Mouse (Mus musculus) hindbrain, postnatal 0 days (tissue): ENCODE data around the gene Cdh23. TPM values are rescaled to one million over a fixed set of nuclear protein-coding genes. Genes with fewer than 3 reads are reported as not detected.

Source experiments
- ATAC-seq: fragments of 200-750 bp; cut with Nextera tagmentation; 2 replicates; pipeline ENCODE4 v1.8.0; 2017; ENCODE audit warnings: mild to moderate bottlenecking, moderate TSS enrichment, moderate library complexity
- DNase-seq: peaks from one replicate; pipeline ENCODE4 v3.0.0-alpha.2; 2015; ENCODE audit warnings: low spot score
- H3K27ac ChIP-seq: fragments of 300-500 bp; sonication (generic); 2 replicates; pipeline ENCODE4 v1.5.1; 2014; ENCODE audit warnings: mild to moderate bottlenecking
- H3K27me3 ChIP-seq: fragments of 300-500 bp; sonication (generic); 2 replicates; pipeline ENCODE4 v1.6.1; 2014; ENCODE audit warnings: low read length, mixed read lengths; ENCODE audit not compliant: insufficient read depth
- H3K36me3 ChIP-seq: fragments of 300-500 bp; sonication (generic); 2 replicates; pipeline ENCODE4 v1.6.1; 2014; ENCODE audit warnings: low read length, mixed read lengths; ENCODE audit not compliant: insufficient read depth
- H3K4me1 ChIP-seq: fragments of 300-500 bp; sonication (generic); 2 replicates; pipeline ENCODE4 v1.6.1; 2014; ENCODE audit warnings: antibody characterized with exemption, low read length, mixed read lengths; ENCODE audit not compliant: insufficient read depth
- H3K4me2 ChIP-seq: fragments of 300-500 bp; sonication (generic); 2 replicates; pipeline ENCODE4 v1.6.1; 2014; ENCODE audit warnings: low read depth, mild to moderate bottlenecking, low read length, moderate library complexity, mixed read lengths
- H3K4me3 ChIP-seq: fragments of 300-500 bp; sonication (generic); 2 replicates; pipeline ENCODE4 v1.5.1; 2014; ENCODE audit warnings: low read length
- H3K9ac ChIP-seq: fragments of 300-500 bp; sonication (generic); replicated peaks from 2 replicates; pipeline ENCODE4 v1.6.1; 2014; ENCODE audit warnings: mild to moderate bottlenecking, low read length, moderate library complexity, mixed read lengths
- H3K9me3 ChIP-seq: fragments of 300-500 bp; sonication (generic); 2 replicates; pipeline ENCODE4 v1.6.1; 2016; ENCODE audit warnings: low read length, mixed read lengths
- CTCF ChIP-seq: IDR thresholded peaks from 2 replicates; pipeline ENCODE4 v1.5.1; 2016; ENCODE audit warnings: antibody characterized with exemption, control low read depth, low read depth
- WGBS: fragments of 180-500 bp; shearing (Covaris S2); extraction: QIAGEN DNeasy Blood & Tissue Kit; methylation state at CpG from one replicate; pipeline ENCODE4 v1.1.7; 2014; 5-methylcytosine and 5-hydroxymethylcytosine counted together
- polyA plus RNA-seq: library from polyadenylated mRNA; unstranded; fragments of >200 nt; fragmentation: Nextera tagmentation; extraction: Ambion mirVana; gene quantifications from 2 replicates; pipeline ENCODE4 v1.2.1, GENCODE M21; 2015
- total RNA-seq: library from RNA; depleted of rRNA; stranded (reverse); fragments of >200 nt; gene quantifications from 2 replicates; pipeline ENCODE4 v1.2.3, GENCODE M21; 2014

The Cdh23 gene
- total and polyA plus RNA-seq, 2 experiments from 2014 or later, result 3.5 to 31.8 TPM

DNA sequence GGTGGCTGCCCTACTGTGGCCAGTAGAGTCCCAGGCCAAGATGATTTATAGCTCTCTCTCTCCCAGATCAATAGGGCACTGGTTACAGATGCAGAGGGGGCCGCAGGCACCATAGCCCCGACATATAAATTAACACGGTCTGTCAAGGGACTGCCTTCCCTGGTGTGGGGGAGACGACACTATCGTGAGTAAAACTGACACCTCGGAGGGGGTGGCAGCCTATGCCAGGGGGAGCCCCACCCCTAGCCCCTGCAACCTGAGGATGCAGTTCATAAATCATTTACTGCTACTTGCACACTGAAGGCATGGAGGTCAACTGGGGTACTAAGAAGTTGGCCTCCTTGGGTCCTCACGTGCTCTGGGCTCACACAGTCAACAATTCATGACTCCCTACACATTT lies 106.0 kb downstream of the Cdh23 start:
- Histone ChIP-seq H3K36me3 (no peaks in the 10 kb centered on the region), H3K27me3 (0 out of 2 replicates have a peak, but pooled peaks cover 7% of the 10 kb centered on the region), H3K27ac (no peak overlapping the region), H3K4me3 (no peak overlapping the region), H3K9me3 (no peaks in the 10 kb centered on the region), H3K9ac (no peak overlapping the region), H3K4me2 (no peak overlapping the region), H3K4me1 (peaks cover 12% of the 10 kb centered on the region; the same call in 1 of the 2 replicates)
- TF ChIP-seq CTCF, result no peak
- no peak for ATAC-seq
- DNase-seq, result no peak
- 61% methylated on average over 7 of the region's 7 CpGs for WGBS

DNA sequence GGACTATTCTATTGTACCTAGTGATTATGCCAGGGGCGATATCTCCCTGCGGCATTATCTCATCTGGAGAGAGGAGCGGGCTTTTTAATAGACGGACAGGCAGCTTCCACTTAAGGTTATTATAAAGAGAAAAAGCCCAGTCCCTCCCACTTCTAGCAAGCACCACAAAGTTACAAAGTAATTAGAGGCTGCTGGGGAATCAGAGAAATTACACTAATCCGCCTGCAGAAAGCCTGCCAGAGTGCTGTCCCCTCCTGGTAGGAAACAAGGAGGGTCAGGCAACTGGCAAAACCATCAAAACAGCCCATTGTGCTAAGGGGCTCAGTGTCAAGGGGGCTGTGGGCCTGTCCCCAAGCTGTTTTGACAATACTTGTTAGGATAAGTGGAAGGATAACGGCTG lies 110.6 kb downstream of the Cdh23 start:
- Histone ChIP-seq H3K9me3 (no peaks in the 10 kb centered on the region), H3K27ac (no peak overlapping the region), H3K36me3 (no peaks in the 10 kb centered on the region), H3K4me3 (no peak overlapping the region), H3K9ac (no peak overlapping the region), H3K4me1 (no peaks in the 10 kb centered on the region), H3K4me2 (no peak overlapping the region), H3K27me3 (peaks cover 25% of the 10 kb centered on the region)
- ATAC-seq, result no peak
- 53% methylated on average over 6 of the region's 6 CpGs for WGBS
- DNase-seq, result no peak
- no peak for TF ChIP-seq CTCF

DNA sequence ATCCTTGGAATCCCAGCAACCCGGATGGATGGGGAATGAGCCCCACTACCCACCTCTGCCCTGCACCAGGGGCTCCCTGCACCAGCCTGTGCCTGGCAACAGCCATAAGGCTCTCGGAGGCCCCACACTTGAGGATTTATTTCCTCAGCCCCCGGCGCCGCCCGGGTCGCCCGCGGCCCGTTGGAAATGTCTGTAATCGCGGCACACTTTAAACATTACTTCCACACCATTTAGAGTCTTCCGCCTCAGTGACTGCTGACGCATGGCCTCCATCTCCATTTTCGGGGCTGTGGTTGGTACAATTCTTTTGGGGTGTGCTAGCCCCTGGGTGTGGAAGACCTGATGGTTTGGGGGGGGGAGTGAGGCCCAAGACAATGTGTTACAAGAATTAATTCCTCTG lies 113.3 kb downstream of the Cdh23 start:
- no peak overlapping the region for H3K27ac ChIP-seq
- no peak for TF ChIP-seq CTCF
- no peaks in the 10 kb centered on the region for H3K36me3 ChIP-seq
- no peak overlapping the region for H3K9ac ChIP-seq
- H3K27me3 ChIP-seq, result peaks cover 20% of the 10 kb centered on the region
- H3K9me3 ChIP-seq, result no peaks in the 10 kb centered on the region
- H3K4me2 ChIP-seq, result no peak overlapping the region
- no peak for DNase-seq
- H3K4me3 ChIP-seq, result no peak overlapping the region
- WGBS, result 20% methylated on average over 15 of the region's 15 CpGs
- ATAC-seq, result no peak
- no peaks in the 10 kb centered on the region for H3K4me1 ChIP-seq

DNA sequence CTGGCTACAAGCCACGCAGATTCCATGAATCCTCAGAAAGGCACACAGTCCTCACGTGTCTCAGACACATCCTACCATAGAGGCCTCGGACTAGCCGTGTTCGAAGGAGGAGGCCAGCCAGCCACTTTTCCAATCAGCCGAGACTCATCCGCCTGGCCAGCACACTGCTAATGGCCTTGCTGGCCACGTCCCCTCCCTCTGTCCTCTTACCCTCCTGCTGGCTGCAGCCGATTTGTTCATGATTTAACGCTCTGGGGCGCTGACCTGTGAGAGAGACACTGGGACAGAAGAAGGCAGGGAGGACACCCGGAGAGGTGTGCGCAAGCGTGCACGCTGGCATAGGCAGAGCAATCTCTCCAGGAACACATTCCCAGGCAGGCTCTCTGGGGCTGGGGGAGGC lies 115.6 kb downstream of the Cdh23 start:
- peaks cover 20% of the 10 kb centered on the region for H3K27me3 ChIP-seq
- H3K9ac ChIP-seq, result no peak overlapping the region
- 61% methylated on average over 15 of the region's 15 CpGs for WGBS
- no peak for TF ChIP-seq CTCF
- no peaks in the 10 kb centered on the region for H3K9me3 ChIP-seq
- DNase-seq (no peak), ATAC-seq (no peak)
- H3K4me3 ChIP-seq, result no peak overlapping the region
- H3K4me1 ChIP-seq, result no peaks in the 10 kb centered on the region
- H3K4me2 ChIP-seq, result no peak overlapping the region
- H3K27ac ChIP-seq, result no peak overlapping the region
- no peaks in the 10 kb centered on the region for H3K36me3 ChIP-seq

DNA sequence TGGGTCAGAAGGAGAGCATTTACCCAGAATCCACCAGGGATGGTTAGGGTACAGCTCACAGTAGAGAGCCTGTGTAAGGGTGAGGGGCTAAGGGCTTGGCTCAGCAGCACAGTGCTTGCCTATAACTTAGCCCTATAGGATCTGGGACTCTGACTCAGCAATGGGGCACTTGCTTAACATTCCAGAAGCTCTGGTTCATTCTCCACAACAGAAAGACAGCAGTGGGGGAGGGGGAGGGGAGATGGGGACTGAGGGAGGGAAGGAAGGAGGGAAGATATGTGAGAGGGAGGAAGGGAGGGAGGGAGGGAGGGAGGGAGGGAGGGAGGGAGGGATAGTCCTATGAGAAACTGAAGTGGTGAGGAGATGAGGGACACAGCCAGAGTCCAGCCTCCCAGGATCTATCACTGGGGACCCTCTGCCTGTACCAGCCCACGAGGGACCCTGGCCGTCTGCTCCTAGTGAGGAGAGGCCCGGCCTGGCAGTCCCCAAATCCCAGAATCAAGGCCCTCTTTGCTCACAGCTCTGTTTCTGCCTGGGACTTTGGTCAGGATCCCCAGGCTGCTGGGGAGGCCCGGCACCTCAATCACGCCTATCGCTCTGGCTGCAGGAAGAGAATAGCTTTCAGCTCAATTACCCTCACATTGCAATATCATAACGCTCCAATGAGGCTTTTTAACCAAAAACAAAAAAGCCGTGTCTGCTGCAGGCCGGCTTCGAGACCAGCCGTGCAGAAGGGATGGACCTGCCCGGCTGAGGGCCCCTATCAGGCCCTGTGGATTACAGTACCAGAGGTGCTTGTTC lies 117.4 kb downstream of the Cdh23 start:
- ATAC-seq, result no peak

DNA sequence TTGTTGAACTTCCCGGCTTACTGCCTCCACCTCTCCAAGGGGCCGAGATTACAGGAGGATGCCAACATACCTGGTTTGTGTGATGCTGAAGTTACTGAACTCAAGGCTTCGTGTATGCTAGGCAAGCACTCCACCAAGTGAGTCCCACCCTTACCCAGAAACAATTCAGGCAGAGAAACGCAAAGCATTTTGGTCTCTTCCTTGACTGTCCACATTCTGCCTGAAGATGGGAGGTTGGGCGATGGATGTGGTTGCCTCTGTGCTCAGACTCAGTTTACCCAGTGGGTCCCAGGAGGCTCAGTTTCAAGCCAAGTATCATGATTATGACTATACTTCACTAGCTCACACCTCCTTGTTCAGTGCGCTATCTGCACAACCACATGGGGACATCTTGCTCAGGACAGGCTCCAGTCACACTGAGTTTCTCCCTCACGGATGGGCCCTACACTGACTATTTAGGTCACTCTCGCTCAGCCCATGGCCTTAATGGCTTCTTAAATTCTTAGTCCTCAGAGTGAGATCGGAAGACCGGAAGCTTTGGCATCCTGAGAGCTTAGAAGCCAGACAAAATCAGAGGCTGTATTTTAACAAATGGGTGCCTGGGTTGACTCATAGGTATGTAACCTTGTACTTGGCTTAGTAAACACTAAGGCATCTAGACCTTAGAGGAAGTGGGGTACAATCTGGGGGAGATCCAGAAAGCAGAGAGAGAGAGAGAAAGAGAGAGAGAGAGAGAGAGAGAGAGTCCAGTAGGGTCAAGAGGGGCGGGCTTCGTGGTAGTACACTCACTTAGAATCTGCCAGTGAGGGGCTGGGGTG lies 118.2 kb downstream of the Cdh23 start:
- Histone ChIP-seq H3K4me2 (no peak overlapping the region), H3K9me3 (no peaks in the 10 kb centered on the region), H3K4me3 (no peak overlapping the region), H3K27me3 (peaks cover 14% of the 10 kb centered on the region; the same call in 1 of the 2 replicates), H3K9ac (no peak overlapping the region), H3K4me1 (no peaks in the 10 kb centered on the region), H3K36me3 (no peaks in the 10 kb centered on the region), H3K27ac (no peak overlapping the region)
- no peak for DNase-seq
- WGBS, result 89% methylated on average over 12 of the region's 12 CpGs
- TF ChIP-seq CTCF, result no peak
- ATAC-seq, result no peak

More for the DNA sequence above, 117.4 kb downstream of the Cdh23 start:
- no peaks in the 10 kb centered on the region for H3K9me3 ChIP-seq
- no peak overlapping the region for H3K27ac ChIP-seq
- 48% methylated on average over 12 of the region's 12 CpGs for WGBS
- H3K27me3 ChIP-seq, result peaks cover 17% of the 10 kb centered on the region
- no peak overlapping the region for H3K4me2 ChIP-seq
- H3K4me3 ChIP-seq, result no peak overlapping the region
- TF ChIP-seq CTCF, result no peak
- no peak for DNase-seq
- H3K9ac ChIP-seq, result no peak overlapping the region
- H3K36me3 ChIP-seq, result no peaks in the 10 kb centered on the region
- no peaks in the 10 kb centered on the region for H3K4me1 ChIP-seq
